Mouse (Mus musculus) heart, postnatal 25 days (tissue): Measurements from ENCODE around the gene Cdc42bpb. TPM values are rescaled to one million over a fixed set of nuclear protein-coding genes. Genes with fewer than 3 reads are reported as not detected.

Source experiments
- DNase-seq: peaks from one replicate; pipeline ENCODE4 v3.0.0; 2022; ENCODE audit warnings: low spot score
- intact Hi-C: fragments of 180-260 bp; cut with DNase I; formaldehyde crosslinking; loops from one replicate; pipeline ENCODE4 v1.15.1; 2025
- total RNA-seq, 2 experiments: library from RNA; stranded (reverse); gene quantifications; 2 replicates each; pipeline ENCODE4 v1.2.3; 2021

The Cdc42bpb gene
- total RNA-seq, 2 experiments from 2014 or later, result 57.5 to 60.2 TPM

DNA sequence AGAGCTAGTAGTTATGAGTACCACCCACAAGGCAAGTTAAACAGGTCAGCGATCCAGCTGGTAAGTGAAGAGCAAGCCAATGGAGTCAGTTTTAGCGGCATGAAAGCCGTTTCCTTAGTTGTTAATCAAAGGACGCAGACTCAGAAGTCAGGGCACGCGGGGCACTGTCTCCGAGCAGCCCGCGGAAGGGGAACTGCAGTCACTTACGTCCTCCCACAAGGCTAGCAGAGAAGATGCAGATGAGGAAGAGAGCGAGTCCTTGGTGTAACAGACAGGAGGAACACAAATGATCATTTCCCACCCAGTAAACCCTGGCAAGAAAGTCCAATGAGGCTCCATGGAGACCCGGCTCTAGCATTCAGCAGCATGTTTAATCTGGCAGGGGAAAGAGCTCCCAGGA, 68.3 kb downstream of the Cdc42bpb start:
- intact Hi-C loops, result no loop called here
- no peak for DNase-seq

- DNase-seq, result no peak
- intact Hi-C loops, result no loop called here
These were observed 70.7 kb downstream of the Cdc42bpb start for GRCm38 (mm10) chr12:111306821-111307220.

GRCm38 (mm10) chr12:111303702-111304337, 73.7 kb downstream of the Cdc42bpb start:
- intact Hi-C loops, result no loop called here

GRCm38 (mm10) chr12:111302018-111302345, 75.5 kb downstream of the Cdc42bpb start:
- DNase-seq, result no peak
- intact Hi-C loops, result no loop called here

More at GRCm38 (mm10) chr12:111303702-111304337, 73.7 kb downstream of the Cdc42bpb start:
- DNase-seq, result no peak

- intact Hi-C loops, result no loop called here
- DNase-seq, result no peak
These were observed 76.0 kb downstream of the Cdc42bpb start for GRCm38 (mm10) chr12:111301322-111302017.

GRCm38 (mm10) chr12:111293025-111293424, 84.5 kb downstream of the Cdc42bpb start:
- intact Hi-C loops, result no loop called here
- no peak for DNase-seq

GRCm38 (mm10) chr12:111284532-111284931, 93.0 kb downstream of the Cdc42bpb start:
- intact Hi-C loops, result no loop called here
- DNase-seq, result no peak

GRCm38 (mm10) chr12:111283573-111283972, 93.9 kb downstream of the Cdc42bpb start:
- no peak for DNase-seq
- intact Hi-C loops, result no loop called here

- DNase-seq, result no peak
- intact Hi-C loops, result no loop called here
These were observed 101.1 kb downstream of the Cdc42bpb start for GRCm38 (mm10) chr12:111276371-111276770.

GRCm38 (mm10) chr12:111275150-111275841, 102.2 kb downstream of the Cdc42bpb start:
- intact Hi-C loops, result no loop called here
- DNase-seq, result no peak

DNA sequence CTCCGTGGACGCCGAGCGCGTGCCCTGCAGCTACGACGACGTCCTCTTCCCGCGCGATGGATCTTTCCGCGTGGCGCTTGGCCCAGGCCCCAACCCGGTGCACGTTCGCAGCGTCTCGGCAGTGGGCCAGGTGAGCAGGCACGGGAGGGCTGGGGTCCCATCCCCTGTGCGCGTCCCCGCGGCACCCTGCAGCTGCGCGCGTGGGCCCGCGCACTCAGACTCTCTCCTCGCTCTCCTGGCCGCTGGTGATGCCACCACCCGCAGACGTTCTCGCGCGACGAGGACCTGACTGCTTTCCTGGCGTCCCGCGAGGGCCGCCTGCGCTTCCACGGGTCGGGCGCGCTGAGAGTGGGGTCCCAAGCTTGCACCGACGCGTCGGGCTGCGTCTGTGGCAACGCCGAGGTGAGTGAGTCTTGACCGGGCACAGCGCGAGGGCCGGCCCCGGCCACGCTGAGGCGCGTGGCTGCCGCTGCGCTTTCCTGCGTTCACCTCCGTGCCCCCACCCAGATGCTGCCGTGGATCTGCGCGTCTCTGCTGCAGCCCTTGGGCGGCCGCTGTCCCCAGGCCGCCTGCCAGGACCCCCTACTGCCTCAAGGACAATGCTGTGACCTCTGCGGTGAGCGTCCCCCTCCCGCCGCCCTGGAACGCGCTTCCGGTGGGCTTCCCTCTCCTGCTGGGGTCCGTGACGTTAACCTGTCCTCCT, 102.9 kb downstream of the Cdc42bpb start:
- DNase-seq, result no peak
- intact Hi-C loops, result loop anchor here (5.0 kb wide), 1 partner anchor 138 kb away; no protein-coding TSS in a partner anchor

DNA sequence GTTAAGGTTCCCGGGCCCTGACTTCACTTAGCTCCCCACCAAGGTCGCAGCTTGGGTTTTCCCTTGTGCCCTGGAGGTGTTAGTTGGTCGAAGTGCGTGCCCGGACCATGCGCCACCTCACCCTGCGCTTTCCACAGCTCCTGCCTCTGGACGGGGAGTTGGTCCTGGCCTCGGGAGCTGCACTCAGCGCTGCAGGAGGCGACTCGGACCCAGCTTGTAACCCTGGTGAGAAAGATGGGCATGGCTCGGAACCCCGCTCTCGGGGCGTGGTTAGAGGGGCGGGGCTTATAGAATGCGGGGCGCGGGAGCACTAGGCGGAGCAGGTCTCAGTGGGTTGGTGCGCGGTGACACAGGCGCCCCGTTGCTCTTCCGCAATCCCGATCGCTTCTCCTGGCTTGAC, 103.5 kb downstream of the Cdc42bpb start:
- intact Hi-C loops, result loop anchor here (5.0 kb wide), 1 partner anchor 138 kb away; no protein-coding TSS in a partner anchor
- DNase-seq, result no peak

DNA sequence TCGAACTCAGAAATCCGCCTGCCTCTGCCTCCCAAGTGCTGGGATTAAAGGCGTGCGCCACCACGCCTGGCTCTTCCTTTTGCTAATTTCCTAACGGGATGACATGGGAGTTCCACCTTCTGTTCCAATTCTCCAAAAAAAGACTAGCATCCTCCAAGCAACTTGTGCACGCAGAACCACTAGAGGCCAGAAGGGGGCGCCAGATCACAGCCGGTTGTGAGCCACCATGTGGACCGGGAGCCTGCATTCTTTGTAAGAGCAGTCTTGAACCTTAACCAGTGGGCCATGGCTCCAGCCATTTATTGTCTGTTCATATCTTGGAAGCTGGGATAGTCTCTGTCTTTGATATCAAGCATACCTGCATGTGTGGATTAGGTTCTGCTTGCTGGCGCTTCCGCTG, 105.1 kb downstream of the Cdc42bpb start:
- intact Hi-C loops, result loop anchor here (5.0 kb wide), 1 partner anchor 140 kb away; no protein-coding TSS in a partner anchor

DNA sequence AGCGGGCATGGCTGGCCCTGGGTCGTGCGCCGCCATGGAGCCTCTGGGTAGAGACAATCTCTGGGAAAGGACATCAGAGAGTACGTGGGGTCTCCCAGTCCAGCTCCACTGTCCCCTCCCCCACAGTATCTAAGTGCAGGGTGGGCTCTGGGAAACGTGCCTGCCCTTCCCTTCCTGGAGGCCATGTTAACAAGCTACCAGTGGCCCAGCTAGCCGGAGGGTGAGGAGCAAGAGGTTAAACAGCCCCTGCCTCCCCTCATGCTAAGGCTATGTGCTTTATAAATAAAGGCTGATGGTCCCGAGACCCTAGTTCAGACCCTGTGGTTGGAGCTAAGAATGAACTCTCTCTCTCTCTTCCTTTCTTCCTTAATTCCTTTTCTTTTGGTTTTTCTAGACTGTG, 105.6 kb downstream of the Cdc42bpb start:
- intact Hi-C loops, result loop anchor here (5.0 kb wide), 1 partner anchor 140 kb away; no protein-coding TSS in a partner anchor
- DNase-seq, result no peak

More for the DNA sequence above, 105.1 kb downstream of the Cdc42bpb start:
- DNase-seq, result no peak

GRCm38 (mm10) chr12:111271406-111271805, 106.1 kb downstream of the Cdc42bpb start:
- no peak for DNase-seq
- intact Hi-C loops, result loop anchor here (5.0 kb wide), 1 partner anchor 141 kb away; no protein-coding TSS in a partner anchor

DNA sequence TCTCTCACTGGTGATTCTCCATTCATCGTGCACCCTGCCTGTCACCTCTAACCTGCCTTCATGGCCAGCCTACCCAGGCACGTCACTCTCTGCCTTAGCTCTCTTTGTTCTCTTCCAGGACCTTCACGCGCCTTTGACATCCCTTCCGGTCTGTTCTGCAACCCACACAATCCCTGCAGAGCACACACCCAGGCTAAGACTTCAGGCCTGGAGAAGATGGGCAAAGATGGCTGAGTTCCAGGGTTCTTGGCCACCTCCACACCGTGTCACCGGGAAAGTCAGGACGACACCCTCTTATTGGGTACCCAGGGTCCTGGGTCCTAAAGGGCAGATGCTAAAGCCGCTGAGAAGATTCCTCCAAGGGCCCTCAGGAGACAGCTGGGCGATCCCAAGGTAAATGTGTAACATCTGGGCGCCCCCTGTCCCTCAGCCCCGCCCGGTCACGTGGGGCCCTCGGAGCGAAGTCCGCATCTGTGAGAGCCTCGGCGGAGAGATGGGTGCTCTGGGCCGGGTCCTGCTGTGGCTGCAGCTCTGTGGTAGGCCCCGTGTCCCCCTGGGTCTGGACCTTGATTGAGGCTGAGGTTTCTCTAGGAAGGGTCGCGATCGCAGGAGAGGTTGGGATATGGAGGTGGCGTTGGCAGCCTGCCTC, 106.8 kb downstream of the Cdc42bpb start, which contains the start of gene Amn:
Gene Amn, plus strand, starts transcription at position 467 of the 649 bp plus-strand sequence.
- intact Hi-C loops, result loop anchor here (5.0 kb wide), 1 partner anchor 142 kb away; no protein-coding TSS in a partner anchor

GRCm38 (mm10) chr12:111267673-111268325, 109.7 kb downstream of the Cdc42bpb start:
- intact Hi-C loops, result no loop called here
- DNase-seq, result no peak

More for the DNA sequence above, 106.8 kb downstream of the Cdc42bpb start, which contains the start of gene Amn:
- no peak for DNase-seq

DNA sequence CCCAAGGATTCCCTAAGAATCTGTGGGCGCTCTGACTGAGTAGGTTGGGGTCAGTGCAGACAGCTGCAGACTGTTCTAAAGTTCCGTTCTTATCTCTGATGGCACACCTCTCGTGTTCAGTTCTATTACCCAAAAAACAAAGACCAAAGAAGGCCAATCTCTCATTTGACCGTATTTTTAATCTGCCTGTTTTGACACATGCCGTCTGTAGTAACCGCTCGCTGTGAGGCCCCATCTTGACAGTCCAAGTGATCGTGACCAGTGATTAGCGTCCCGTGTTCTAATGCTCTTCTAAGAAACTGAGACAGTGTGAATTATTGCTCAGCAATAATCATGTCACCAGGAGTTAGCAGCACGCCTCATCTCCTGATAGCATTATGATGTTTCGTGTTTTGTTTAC, 110.9 kb downstream of the Cdc42bpb start:
- intact Hi-C loops, result no loop called here

GRCm38 (mm10) chr12:111265212-111265611, 112.3 kb downstream of the Cdc42bpb start:
- DNase-seq, result no peak
- intact Hi-C loops, result no loop called here

More for the DNA sequence above, 110.9 kb downstream of the Cdc42bpb start:
- no peak for DNase-seq
